Mouse (Mus musculus): ENCODE results near the gene Ubqln2. TPM values are rescaled to one million over a fixed set of nuclear protein-coding genes. Genes with fewer than 3 reads are reported as not detected.

The Ubqln2 gene
- polyA plus RNA-seq, 1 experiment: 19.6 TPM

DNA sequence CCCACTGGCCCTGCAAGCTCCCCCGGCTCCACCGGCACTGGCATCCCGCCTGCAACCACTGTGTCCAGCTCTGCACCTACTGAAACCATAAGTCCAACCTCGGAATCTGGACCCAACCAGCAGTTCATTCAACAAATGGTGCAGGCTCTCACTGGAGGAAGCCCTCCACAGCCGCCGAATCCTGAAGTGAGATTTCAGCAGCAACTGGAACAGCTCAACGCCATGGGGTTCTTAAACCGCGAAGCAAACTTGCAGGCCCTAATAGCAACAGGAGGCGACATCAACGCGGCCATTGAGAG, 2.0 kb downstream of the Ubqln2 start:
- H3K27me3 ChIP-seq (ENCODE audit: control insufficient read depth, insufficient read depth, low read length): no peaks in the 10 kb centered on the region
- DNase-seq (ENCODE audit: low read depth in 1 of 2, low spot score in 2 of 2): no peak
- no peak overlapping the region for H3K4me3 ChIP-seq (ENCODE audit: extremely low read depth, insufficient read depth, insufficient read length)
- 83% methylated on average over 12 of the region's 12 CpGs for WGBS
- no peak overlapping the region for H3K27ac ChIP-seq (ENCODE audit: insufficient read depth, low read length)
- H3K4me1 ChIP-seq (ENCODE audit: control insufficient read depth, insufficient read depth, insufficient read length): peaks cover 8% of the 10 kb centered on the region; the same call in 1 of the 2 replicates
- TF ChIP-seq POLR2A (IDR thresholded peaks at IDR 0.05; ENCODE audit: low read depth, low read length) (no peak), CTCF (IDR thresholded peaks at IDR 0.05; ENCODE audit: extremely low read depth, insufficient read depth, insufficient read length, insufficient replicate concordance) (no peak)
- no peaks in the 10 kb centered on the region for H3K36me3 ChIP-seq (ENCODE audit: control insufficient read depth, insufficient read depth, low read length)

DNA sequence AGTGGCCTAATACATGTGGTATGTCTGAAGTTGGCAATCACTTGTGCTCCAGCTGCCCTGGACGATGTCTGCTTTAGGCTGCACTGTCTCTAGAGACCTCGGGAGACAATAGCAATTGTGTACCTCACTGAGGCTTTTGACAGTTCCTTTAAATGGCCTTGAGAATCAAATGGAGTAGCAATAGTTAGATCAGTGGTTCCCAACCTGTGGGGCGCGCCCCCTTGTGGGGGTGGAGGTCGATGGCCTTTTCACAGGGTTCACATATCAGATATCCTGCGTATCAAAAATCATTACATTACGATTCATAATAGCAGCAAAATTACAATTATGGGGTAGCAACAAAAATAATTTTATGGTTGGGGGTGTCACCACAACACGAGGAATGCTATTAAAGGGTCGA, 7.9 kb downstream of the Ubqln2 start:
- Histone ChIP-seq H3K4me1 (ENCODE audit: control insufficient read depth, insufficient read depth, insufficient read length) (no peaks in the 10 kb centered on the region), H3K36me3 (ENCODE audit: control insufficient read depth, insufficient read depth, low read length) (no peaks in the 10 kb centered on the region), H3K27ac (ENCODE audit: insufficient read depth, low read length) (no peak overlapping the region), H3K4me3 (ENCODE audit: extremely low read depth, insufficient read depth, insufficient read length) (no peak overlapping the region), H3K27me3 (ENCODE audit: control insufficient read depth, insufficient read depth, low read length) (no peaks in the 10 kb centered on the region)
- DNase-seq (ENCODE audit: low read depth in 1 of 2, low spot score in 2 of 2): peak in 1 of 2 experiments; percentile 32
- WGBS: 47% methylated on average over 9 of the region's 9 CpGs
- TF ChIP-seq POLR2A (IDR thresholded peaks at IDR 0.05; ENCODE audit: low read depth, low read length) (no peak), CTCF (IDR thresholded peaks at IDR 0.05; ENCODE audit: extremely low read depth, insufficient read depth, insufficient read length, insufficient replicate concordance) (peak; percentile 24; the same call in 1 of the 2 replicates)

DNA sequence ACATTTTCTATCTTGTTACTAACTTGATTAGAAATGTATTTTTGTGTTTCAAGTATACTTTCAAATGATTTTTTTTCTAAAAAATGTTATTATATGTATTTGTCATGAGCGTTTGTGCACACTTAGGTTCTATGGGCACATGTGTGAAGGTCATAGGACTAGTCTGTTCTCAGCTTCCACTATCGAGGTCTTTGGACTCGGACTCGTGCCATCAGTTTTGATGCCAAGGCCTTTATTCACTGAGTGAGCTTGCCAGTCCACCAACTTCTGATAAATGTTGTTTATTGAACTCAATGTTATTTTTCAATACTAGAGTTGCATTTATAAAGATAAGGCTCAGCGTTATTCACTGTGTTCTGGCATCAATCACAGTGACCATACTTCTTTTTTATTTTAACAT, 17.5 kb downstream of the Ubqln2 start:
- H3K27ac ChIP-seq (ENCODE audit: insufficient read depth, low read length): no peak overlapping the region
- H3K4me1 ChIP-seq (ENCODE audit: control insufficient read depth, insufficient read depth, insufficient read length): no peaks in the 10 kb centered on the region
- no peaks in the 10 kb centered on the region for H3K27me3 ChIP-seq (ENCODE audit: control insufficient read depth, insufficient read depth, low read length)
- no peak for TF ChIP-seq POLR2A (IDR thresholded peaks at IDR 0.05; ENCODE audit: low read depth, low read length)
- TF ChIP-seq CTCF (IDR thresholded peaks at IDR 0.05; ENCODE audit: extremely low read depth, insufficient read depth, insufficient read length, insufficient replicate concordance): no peak
- DNase-seq (ENCODE audit: low read depth in 1 of 2, low spot score in 2 of 2): no peak
- H3K36me3 ChIP-seq (ENCODE audit: control insufficient read depth, insufficient read depth, low read length): no peaks in the 10 kb centered on the region
- WGBS: 88% methylated on average over 5 of the region's 5 CpGs
- no peak overlapping the region for H3K4me3 ChIP-seq (ENCODE audit: extremely low read depth, insufficient read depth, insufficient read length)

DNA sequence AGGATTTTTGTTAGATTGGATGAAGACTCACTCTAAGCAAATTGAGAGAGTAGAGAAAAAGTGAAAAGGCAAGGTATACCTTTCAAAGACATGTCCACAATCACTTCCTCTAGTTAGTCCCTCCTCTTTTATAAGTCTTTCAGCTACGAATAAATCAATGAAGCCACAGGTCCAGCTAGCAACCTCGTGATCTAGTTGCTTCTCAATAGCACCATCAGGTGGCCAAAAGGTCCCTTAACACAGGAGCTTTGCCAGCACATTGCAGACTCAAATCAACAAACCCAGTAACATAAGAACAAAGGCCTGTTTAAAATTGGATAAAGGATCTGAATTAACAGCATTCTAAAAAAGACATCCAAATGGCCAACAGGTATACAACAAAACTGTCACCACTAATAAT, 30.4 kb downstream of the Ubqln2 start:
- H3K27ac ChIP-seq (ENCODE audit: insufficient read depth, low read length): no peak overlapping the region
- H3K4me3 ChIP-seq (ENCODE audit: extremely low read depth, insufficient read depth, insufficient read length): no peak overlapping the region
- 24% methylated on average over 2 of the region's 2 CpGs for WGBS
- no peaks in the 10 kb centered on the region for H3K27me3 ChIP-seq (ENCODE audit: control insufficient read depth, insufficient read depth, low read length)
- TF ChIP-seq POLR2A (IDR thresholded peaks at IDR 0.05; ENCODE audit: low read depth, low read length) (no peak), CTCF (IDR thresholded peaks at IDR 0.05; ENCODE audit: extremely low read depth, insufficient read depth, insufficient read length, insufficient replicate concordance) (no peak)
- no peaks in the 10 kb centered on the region for H3K36me3 ChIP-seq (ENCODE audit: control insufficient read depth, insufficient read depth, low read length)
- DNase-seq (ENCODE audit: low read depth in 1 of 2, low spot score in 2 of 2): no peak
- no peaks in the 10 kb centered on the region for H3K4me1 ChIP-seq (ENCODE audit: control insufficient read depth, insufficient read depth, insufficient read length)

Other genes starting within 250 kb of the Ubqln2 start
- not detected in 2 replicates for gene Cypt3, start 60.4 kb downstream of the Ubqln2 start, polyA plus RNA-seq (2012; rRNA removed)
- 1.0 and 1.4 TPM in 2 replicates for gene Kctd12b, start 198.2 kb downstream of the Ubqln2 start, polyA plus RNA-seq (2012; rRNA removed)
- gene Nbdy, start 225.4 kb downstream of the Ubqln2 start, polyA plus RNA-seq (2012; rRNA removed): 9.7 and 13.6 TPM in 2 replicates